Mouse (Mus musculus): ENCODE measurements around the gene Dclre1c. TPM values are rescaled to one million over a fixed set of nuclear protein-coding genes. Genes with fewer than 3 reads are reported as not detected.
A peak's percentile ranks its signal among the peaks of the same experiment; 100 is the strongest.
"Not testable (repeated sequence)": the region's sequence is repeated elsewhere in the genome, so short reads cannot be mapped to it uniquely, and the experiment has no call there.

Dclre1c gene
- 7.7 and 8.7 TPM in 2 replicates for polyA plus RNA-seq (2016; fragmentation: Nextera tagmentation; extraction: Ambion mirVana)

GRCm38 (mm10) chr2:3423841-3424578, at the start of gene Dclre1c:
Dclre1c (plus strand) TSS chr2:3424131.
- WGBS: 1% methylated on average over 29 of the region's 29 CpGs
- no peak within 1 kb of the TSS for H3K27ac ChIP-seq
- peak; percentile 99 for ATAC-seq (ENCODE audit: low FRiP score)

GRCm38 (mm10) chr2:3387105-3387860, 36.6 kb upstream of the Dclre1c start:
- H3K27me3 ChIP-seq: no peaks in the 10 kb centered on the region
- 83% methylated on average over 6 of the region's 6 CpGs for WGBS
- no peak overlapping the region for H3K9ac ChIP-seq
- H3K36me3 ChIP-seq (replicated peaks): no peaks in the 10 kb centered on the region
- no peak for ATAC-seq (ENCODE audit: low FRiP score)
- H3K9me3 ChIP-seq: no peaks in the 10 kb centered on the region
- H3K27ac ChIP-seq: no peak overlapping the region
- H3K4me3 ChIP-seq (replicated peaks): no peak overlapping the region
- H3K4me1 ChIP-seq: no peaks in the 10 kb centered on the region
- no peak overlapping the region for H3K4me2 ChIP-seq

More at GRCm38 (mm10) chr2:3423841-3424578, at the start of gene Dclre1c:
- Histone ChIP-seq H3K36me3 (replicated peaks) (no peaks in the 10 kb centered on the region), H3K4me1 (peaks cover 21% of the 10 kb centered on the region), H3K4me3 (replicated peaks) (peak within 1 kb of the TSS; percentile 73), H3K9me3 (no peaks in the 10 kb centered on the region), H3K27me3 (no peaks in the 10 kb centered on the region), H3K4me2 (peak within 1 kb of the TSS; percentile 71), H3K9ac (peak within 1 kb of the TSS; percentile 47)

GRCm38 (mm10) chr2:3391945-3392344, 32.0 kb upstream of the Dclre1c start:
- Histone ChIP-seq H3K4me3 (replicated peaks) (no peak overlapping the region), H3K27me3 (no peaks in the 10 kb centered on the region), H3K4me1 (no peaks in the 10 kb centered on the region), H3K27ac (no peak overlapping the region), H3K9me3 (no peaks in the 10 kb centered on the region), H3K9ac (no peak overlapping the region), H3K36me3 (replicated peaks) (no peaks in the 10 kb centered on the region), H3K4me2 (no peak overlapping the region)
- WGBS: 84% methylated on average over 2 of the region's 2 CpGs
- ATAC-seq (ENCODE audit: low FRiP score): no peak

- not testable (repeated sequence) for H3K4me1 ChIP-seq
- WGBS: 68% methylated on average over 10 of the region's 10 CpGs
Observed at GRCm38 (mm10) chr2:3397110-3397509, 26.8 kb upstream of the Dclre1c start, which contains the start of gene Olah. Olah (minus strand) TSS chr2:3397210.

GRCm38 (mm10) chr2:3405981-3406380, 17.9 kb upstream of the Dclre1c start:
- H3K4me3 ChIP-seq (replicated peaks): no peak overlapping the region
- H3K4me2 ChIP-seq: no peak overlapping the region
- no peaks in the 10 kb centered on the region for H3K9me3 ChIP-seq
- H3K36me3 ChIP-seq (replicated peaks): no peaks in the 10 kb centered on the region
- no peaks in the 10 kb centered on the region for H3K4me1 ChIP-seq
- no peak overlapping the region for H3K9ac ChIP-seq
- no peak for ATAC-seq (ENCODE audit: low FRiP score)
- H3K27ac ChIP-seq: no peak overlapping the region
- no peaks in the 10 kb centered on the region for H3K27me3 ChIP-seq
- 84% methylated on average over 4 of the region's 4 CpGs for WGBS

More at GRCm38 (mm10) chr2:3397110-3397509, 26.8 kb upstream of the Dclre1c start, which contains the start of gene Olah:
- H3K9me3 ChIP-seq; H3K27me3 ChIP-seq; H3K36me3 ChIP-seq (replicated peaks); H3K9ac ChIP-seq; H3K27ac ChIP-seq; H3K4me3 ChIP-seq (replicated peaks); H3K4me2 ChIP-seq; ATAC-seq (ENCODE audit: low FRiP score): not testable (repeated sequence)

GRCm38 (mm10) chr2:3407756-3408155, 16.2 kb upstream of the Dclre1c start:
- Histone ChIP-seq H3K9ac (no peak overlapping the region), H3K36me3 (replicated peaks) (no peaks in the 10 kb centered on the region), H3K4me3 (replicated peaks) (no peak overlapping the region), H3K27me3 (no peaks in the 10 kb centered on the region), H3K4me1 (no peaks in the 10 kb centered on the region), H3K9me3 (no peaks in the 10 kb centered on the region), H3K27ac (no peak overlapping the region), H3K4me2 (no peak overlapping the region)
- no peak for ATAC-seq (ENCODE audit: low FRiP score)
- 87% methylated on average over 7 of the region's 7 CpGs for WGBS

GRCm38 (mm10) chr2:3414241-3414640, 9.7 kb upstream of the Dclre1c start:
- H3K4me2 ChIP-seq: no peak overlapping the region
- H3K27ac ChIP-seq: no peak overlapping the region
- H3K9me3 ChIP-seq: no peaks in the 10 kb centered on the region
- H3K4me1 ChIP-seq: no peaks in the 10 kb centered on the region
- H3K36me3 ChIP-seq (replicated peaks): no peaks in the 10 kb centered on the region
- H3K9ac ChIP-seq: no peak overlapping the region
- ATAC-seq (ENCODE audit: low FRiP score): no peak
- WGBS: 30% methylated on average over 4 of the region's 4 CpGs
- H3K4me3 ChIP-seq (replicated peaks): no peak overlapping the region
- peaks cover 19% of the 10 kb centered on the region for H3K27me3 ChIP-seq

- H3K4me3 ChIP-seq (replicated peaks): no peak overlapping the region
- no peak for ATAC-seq (ENCODE audit: low FRiP score)
- 64% methylated on average over 1 of the region's 1 CpGs for WGBS
- no peak overlapping the region for H3K4me2 ChIP-seq
- no peaks in the 10 kb centered on the region for H3K36me3 ChIP-seq (replicated peaks)
- no peak overlapping the region for H3K9ac ChIP-seq
- peaks cover 19% of the 10 kb centered on the region for H3K27me3 ChIP-seq
- no peaks in the 10 kb centered on the region for H3K9me3 ChIP-seq
- H3K27ac ChIP-seq: no peak overlapping the region
- H3K4me1 ChIP-seq: peaks cover 11% of the 10 kb centered on the region
Observed at GRCm38 (mm10) chr2:3415676-3416075, 8.3 kb upstream of the Dclre1c start.

- Histone ChIP-seq H3K36me3 (replicated peaks) (no peaks in the 10 kb centered on the region), H3K4me1 (peaks cover 12% of the 10 kb centered on the region), H3K4me3 (replicated peaks) (peak overlapping the region; percentile 48), H3K9me3 (no peaks in the 10 kb centered on the region), H3K27me3 (peaks cover 19% of the 10 kb centered on the region), H3K4me2 (peak overlapping the region; percentile 66), H3K27ac (no peak overlapping the region), H3K9ac (peak overlapping the region; percentile 30)
- peak; percentile 95 for ATAC-seq (ENCODE audit: low FRiP score)
- WGBS: 2% methylated on average over 38 of the region's 38 CpGs
Observed at GRCm38 (mm10) chr2:3418883-3419431, 5.0 kb upstream of the Dclre1c start.

- Histone ChIP-seq H3K4me1 (peaks cover 20% of the 10 kb centered on the region), H3K27me3 (peaks cover 19% of the 10 kb centered on the region), H3K4me2 (no peak overlapping the region), H3K9me3 (no peaks in the 10 kb centered on the region), H3K36me3 (replicated peaks) (no peaks in the 10 kb centered on the region), H3K4me3 (replicated peaks) (no peak overlapping the region), H3K27ac (no peak overlapping the region), H3K9ac (no peak overlapping the region)
- no peak for ATAC-seq (ENCODE audit: low FRiP score)
- 35% methylated on average over 4 of the region's 4 CpGs for WGBS
Observed at GRCm38 (mm10) chr2:3420157-3420556, 3.8 kb upstream of the Dclre1c start.

GRCm38 (mm10) chr2:3422548-3422947, 1.4 kb upstream of the Dclre1c start, which contains the start of gene Meig1:
Meig1 (minus strand) TSS chr2:3422648.
- ATAC-seq (ENCODE audit: low FRiP score): no peak
- peak within 1 kb of the TSS; percentile 71 for H3K4me2 ChIP-seq

GRCm38 (mm10) chr2:3424579-3424910, 614 bp downstream of the Dclre1c start:
- 12% methylated on average over 10 of the region's 10 CpGs for WGBS
- no peaks in the 10 kb centered on the region for H3K27me3 ChIP-seq
- H3K9ac ChIP-seq: peak overlapping the region; percentile 47
- H3K4me2 ChIP-seq: peak overlapping the region; percentile 71
- H3K27ac ChIP-seq: no peak overlapping the region
- H3K4me3 ChIP-seq (replicated peaks): peak overlapping the region; percentile 73
- 0 out of 2 replicates have a peak, but pooled peaks have one; percentile 2 for ATAC-seq (ENCODE audit: low FRiP score)
- H3K4me1 ChIP-seq: peaks cover 21% of the 10 kb centered on the region
- no peaks in the 10 kb centered on the region for H3K9me3 ChIP-seq
- no peaks in the 10 kb centered on the region for H3K36me3 ChIP-seq (replicated peaks)

More at GRCm38 (mm10) chr2:3422548-3422947, 1.4 kb upstream of the Dclre1c start, which contains the start of gene Meig1:
- WGBS: 69% methylated on average over 3 of the region's 3 CpGs
- Histone ChIP-seq H3K4me3 (replicated peaks) (no peak within 1 kb of the TSS), H3K9me3 (no peaks in the 10 kb centered on the region), H3K27ac (no peak within 1 kb of the TSS), H3K4me1 (peaks cover 21% of the 10 kb centered on the region), H3K27me3 (peaks cover 7% of the 10 kb centered on the region; the same call in 1 of the 2 replicates), H3K9ac (no peak within 1 kb of the TSS), H3K36me3 (replicated peaks) (no peaks in the 10 kb centered on the region)

All from forebrain, embryonic 12.5 days (tissue).